8 mouse cellular contexts compared by ENCODE assay signal in the genomic region with DNA sequence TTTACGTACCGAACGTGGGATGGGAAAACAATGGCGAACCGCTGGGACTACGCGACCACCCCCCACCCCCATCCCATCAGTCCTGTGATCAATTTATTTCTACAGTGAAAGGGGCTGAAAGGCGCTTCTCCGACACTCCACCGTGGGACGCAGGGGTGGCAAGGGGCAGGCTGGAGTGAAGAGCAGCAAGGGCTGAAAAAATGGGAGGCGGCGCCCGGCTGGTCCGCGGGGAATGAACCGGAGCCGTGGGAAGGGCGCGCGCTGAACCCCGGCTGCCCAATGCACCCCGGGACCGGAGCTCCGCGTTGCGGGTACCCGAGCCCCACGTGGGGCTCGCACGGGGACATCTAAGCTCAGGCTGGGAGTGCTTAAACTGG. TPM values are rescaled to one million over a fixed set of nuclear protein-coding genes. Genes with fewer than 3 reads are reported as not detected.
DNase-seq lines count a peak whose midpoint lies in the region; ATAC-seq lines count a peak whose summit lies in the region.

No protein-coding gene starts in this region.

- no peaks in the 10 kb centered on the region for H3K36me3 ChIP-seq in heart, embryonic 12.5 days
- no peaks in the 10 kb centered on the region for H3K36me3 ChIP-seq in embryonic facial prominence, embryonic 10.5 days (replicated peaks)
- no peaks in the 10 kb centered on the region for H3K36me3 ChIP-seq in hindbrain, embryonic 16.5 days (ENCODE audit: control insufficient read depth, insufficient read depth, low read length)
- H3K36me3 ChIP-seq in midbrain, embryonic 13.5 days, result no peaks in the 10 kb centered on the region

- no peaks in the 10 kb centered on the region for H3K9me3 ChIP-seq in heart, embryonic 12.5 days (replicated peaks)
- H3K9me3 ChIP-seq in embryonic facial prominence, embryonic 10.5 days, result no peaks in the 10 kb centered on the region
- no peaks in the 10 kb centered on the region for H3K9me3 ChIP-seq in hindbrain, embryonic 16.5 days (ENCODE audit: control insufficient read depth, low read length)
- no peaks in the 10 kb centered on the region for H3K9me3 ChIP-seq in midbrain, embryonic 13.5 days

- H3K4me3 ChIP-seq in heart, embryonic 12.5 days, result peak overlapping the region; percentile 90
- peak overlapping the region; percentile 84 for H3K4me3 ChIP-seq in embryonic facial prominence, embryonic 10.5 days
- H3K4me3 ChIP-seq in hindbrain, embryonic 16.5 days (ENCODE audit: low read length), result peak overlapping the region; percentile 80
- peak overlapping the region; percentile 87 for H3K4me3 ChIP-seq in midbrain, embryonic 13.5 days (replicated peaks)

- no peak for DNase-seq in heart, adult 8-10 months (ENCODE audit: low spot score)
- no peak for DNase-seq in embryonic facial prominence, embryonic 10.5 days (ENCODE audit: low spot score)
- DNase-seq in urinary bladder, postnatal 4 days (ENCODE audit: low spot score in 2 of 2), result no peak
- DNase-seq in cerebellum, postnatal 4 days (ENCODE audit: low spot score in 2 of 2), result no peak
- DNase-seq in retina, postnatal 1 day, result no peak

- H3K27ac ChIP-seq in heart, embryonic 12.5 days (ENCODE audit: poor library complexity, severe bottlenecking), result peak overlapping the region; percentile 88
- H3K27ac ChIP-seq in embryonic facial prominence, embryonic 10.5 days (replicated peaks), result peak overlapping the region; percentile 94
- peak overlapping the region; percentile 91 for H3K27ac ChIP-seq in hindbrain, embryonic 16.5 days (ENCODE audit: low read depth, low read length)
- H3K27ac ChIP-seq in midbrain, embryonic 13.5 days, result peak overlapping the region; percentile 92

- no peak for ATAC-seq in heart, embryonic 12.5 days (ENCODE audit: insufficient number of reproducible peaks, low FRiP score)
- ATAC-seq in hindbrain, embryonic 16.5 days, result peak; percentile 18
- peak; percentile 34; the same call in 1 of the 2 replicates for ATAC-seq in midbrain, embryonic 13.5 days

- peaks cover 28% of the 10 kb centered on the region for H3K4me1 ChIP-seq in heart, embryonic 12.5 days (replicated peaks)
- H3K4me1 ChIP-seq in embryonic facial prominence, embryonic 10.5 days, result peaks cover 48% of the 10 kb centered on the region
- peaks cover 18% of the 10 kb centered on the region for H3K4me1 ChIP-seq in hindbrain, embryonic 16.5 days (ENCODE audit: control insufficient read depth, insufficient read depth, low read depth, low read length)
- peaks cover 45% of the 10 kb centered on the region for H3K4me1 ChIP-seq in midbrain, embryonic 13.5 days (replicated peaks)

- peak overlapping the region; percentile 91 for H3K9ac ChIP-seq in heart, embryonic 12.5 days
- peak overlapping the region; percentile 79 for H3K9ac ChIP-seq in hindbrain, embryonic 16.5 days (ENCODE audit: low read depth, low read length)
- H3K9ac ChIP-seq in midbrain, embryonic 13.5 days (replicated peaks), result peak overlapping the region; percentile 92

- 0 out of 2 replicates have a peak, but pooled peaks cover 3% of the 10 kb centered on the region for H3K27me3 ChIP-seq in heart, embryonic 12.5 days (replicated peaks)
- H3K27me3 ChIP-seq in embryonic facial prominence, embryonic 10.5 days (replicated peaks; ENCODE audit: low read depth, poor library complexity, severe bottlenecking), result 0 out of 2 replicates have a peak, but pooled peaks cover 5% of the 10 kb centered on the region
- H3K27me3 ChIP-seq in hindbrain, embryonic 16.5 days (replicated peaks; ENCODE audit: control insufficient read depth, insufficient read depth, low read length), result no peaks in the 10 kb centered on the region
- H3K27me3 ChIP-seq in midbrain, embryonic 13.5 days, result no peaks in the 10 kb centered on the region

- WGBS in heart, embryonic 12.5 days, result 1% methylated on average over 31 of the region's 31 CpGs
- WGBS in embryonic facial prominence, embryonic 10.5 days, result under 1% methylated on average over 31 of the region's 31 CpGs
- WGBS in hindbrain, embryonic 16.5 days, result under 1% methylated on average over 31 of the region's 31 CpGs
- under 1% methylated on average over 31 of the region's 31 CpGs for WGBS in midbrain, embryonic 13.5 days

- peak overlapping the region; percentile 99 for H3K4me2 ChIP-seq in heart, embryonic 12.5 days
- peak overlapping the region; percentile 97 for H3K4me2 ChIP-seq in hindbrain, embryonic 16.5 days (ENCODE audit: low read length)
- peak overlapping the region; percentile 99 for H3K4me2 ChIP-seq in midbrain, embryonic 13.5 days (replicated peaks)

RNA-seq across cellular contexts. Expression of gene Sox13, which starts 1.0 kb away (rescaled TPM):
- polyA plus RNA-seq in heart, embryonic 12.5 days (2016; fragmentation: Nextera tagmentation; extraction: Ambion mirVana), result 6.6 and 6.8 TPM in 2 replicates
- 10 to 100 TPM; 11.0 to 14.4 (median 13.9) TPM for total RNA-seq in heart, adult 8-10 months (2022)
- polyA plus RNA-seq in embryonic facial prominence, embryonic 10.5 days (2016; fragmentation: Nextera tagmentation; extraction: Ambion mirVana), result 12.1 and 18.1 TPM in 2 replicates
- 2.9 and 5.1 TPM in 2 replicates for polyA plus RNA-seq in hindbrain, embryonic 16.5 days (2015; fragmentation: Nextera tagmentation; extraction: Ambion mirVana)
- 12.5 and 13.9 TPM in 2 replicates for polyA plus RNA-seq in midbrain, embryonic 13.5 days (2015; fragmentation: Nextera tagmentation; extraction: Ambion mirVana)

RNA-seq across cellular contexts. Expression of gene Etnk2, which starts 59.8 kb away (rescaled TPM):
- polyA plus RNA-seq in heart, embryonic 12.5 days (2016; fragmentation: Nextera tagmentation; extraction: Ambion mirVana), result 1.7 and 2.1 TPM in 2 replicates
- total RNA-seq in heart, adult 8-10 months (2022), result under 1 TPM; 0.16 to 0.69 (median 0.33) TPM
- 2.6 and 3.3 TPM in 2 replicates for polyA plus RNA-seq in embryonic facial prominence, embryonic 10.5 days (2016; fragmentation: Nextera tagmentation; extraction: Ambion mirVana)
- 25.7 and 29.5 TPM in 2 replicates for polyA plus RNA-seq in hindbrain, embryonic 16.5 days (2015; fragmentation: Nextera tagmentation; extraction: Ambion mirVana)
- 7.3 and 7.6 TPM in 2 replicates for polyA plus RNA-seq in midbrain, embryonic 13.5 days (2015; fragmentation: Nextera tagmentation; extraction: Ambion mirVana)
